Mouse (Mus musculus): ENCODE measurements around the gene Tsc2. TPM values are rescaled to one million over a fixed set of nuclear protein-coding genes. Genes with fewer than 3 reads are reported as not detected.
"Not testable (repeated sequence)": the region's sequence is repeated elsewhere in the genome, so short reads cannot be mapped to it uniquely, and the experiment has no call there.

The Tsc2 gene
- 60.9 and 69.9 TPM in 2 replicates for polyA plus RNA-seq (2015; fragmentation: Nextera tagmentation; extraction: Ambion mirVana)

GRCm38 (mm10) chr17:24632167-24632812, at the start of gene Tsc2, which contains the start of gene Nthl1:
Gene Tsc2 (minus strand): TSS chr17:24632630.
Gene Nthl1 (plus strand): TSS chr17:24632680.
- ATAC-seq (ENCODE audit: insufficient number of reproducible peaks, insufficient read depth, low FRiP score, low TSS enrichment, low read depth) = peak; percentile 84

GRCm38 (mm10) chr17:24677500-24678080, 45.2 kb upstream of the Tsc2 start:
- Histone ChIP-seq H3K9me3 (no peaks in the 10 kb centered on the region), H3K4me3 (no peak overlapping the region), H3K9ac (no peak overlapping the region), H3K4me1 (peaks cover 6% of the 10 kb centered on the region; the same call in 1 of the 2 replicates), H3K27me3 (no peaks in the 10 kb centered on the region), H3K36me3 (peaks cover 64% of the 10 kb centered on the region), H3K27ac (no peak overlapping the region), H3K4me2 (no peak overlapping the region)
- ATAC-seq (ENCODE audit: insufficient number of reproducible peaks, insufficient read depth, low FRiP score, low TSS enrichment, low read depth) = no peak
- whole genome bisulfite sequencing = 92% methylated on average over 24 of the region's 24 CpGs

More at GRCm38 (mm10) chr17:24632167-24632812, at the start of gene Tsc2, which contains the start of gene Nthl1:
- H3K27ac ChIP-seq = peak within 1 kb of the TSS; percentile 96
- no peaks in the 10 kb centered on the region for H3K9me3 ChIP-seq
- no peaks in the 10 kb centered on the region for H3K27me3 ChIP-seq
- WGBS = 2% methylated on average over 51 of the region's 51 CpGs
- H3K4me3 ChIP-seq = peak within 1 kb of the TSS; percentile 70
- peaks cover 19% of the 10 kb centered on the region for H3K4me1 ChIP-seq
- peak within 1 kb of the TSS; percentile 92 for H3K4me2 ChIP-seq
- peaks cover 50% of the 10 kb centered on the region for H3K36me3 ChIP-seq
- peak within 1 kb of the TSS; percentile 87 for H3K9ac ChIP-seq

- peaks cover 13% of the 10 kb centered on the region for H3K4me1 ChIP-seq
- no peak overlapping the region for H3K4me2 ChIP-seq
- peaks cover 59% of the 10 kb centered on the region for H3K36me3 ChIP-seq
- H3K4me3 ChIP-seq = no peak overlapping the region
- ATAC-seq (ENCODE audit: insufficient number of reproducible peaks, insufficient read depth, low FRiP score, low TSS enrichment, low read depth) = no peak
- no peak overlapping the region for H3K9ac ChIP-seq
- WGBS = 95% methylated on average over 5 of the region's 5 CpGs
- no peaks in the 10 kb centered on the region for H3K9me3 ChIP-seq
- no peaks in the 10 kb centered on the region for H3K27me3 ChIP-seq
- H3K27ac ChIP-seq = no peak overlapping the region
Measured at GRCm38 (mm10) chr17:24676877-24677276, 44.4 kb upstream of the Tsc2 start.

GRCm38 (mm10) chr17:24676187-24676586, 43.8 kb upstream of the Tsc2 start:
- H3K4me2 ChIP-seq = no peak overlapping the region
- H3K27ac ChIP-seq = no peak overlapping the region
- H3K4me1 ChIP-seq = peaks cover 20% of the 10 kb centered on the region
- H3K36me3 ChIP-seq = peaks cover 53% of the 10 kb centered on the region
- WGBS = 62% methylated on average over 2 of the region's 2 CpGs
- H3K9me3 ChIP-seq = no peaks in the 10 kb centered on the region
- no peak for ATAC-seq (ENCODE audit: insufficient number of reproducible peaks, insufficient read depth, low FRiP score, low TSS enrichment, low read depth)
- H3K9ac ChIP-seq = peak overlapping the region; percentile 46; the same call in 1 of the 2 replicates
- H3K4me3 ChIP-seq = no peak overlapping the region
- no peaks in the 10 kb centered on the region for H3K27me3 ChIP-seq

- H3K4me2 ChIP-seq = no peak overlapping the region
- H3K9ac ChIP-seq = no peak overlapping the region
- 79% methylated on average over 7 of the region's 7 CpGs for WGBS
- peaks cover 33% of the 10 kb centered on the region for H3K36me3 ChIP-seq
- 0 out of 2 replicates have a peak overlapping the region, but pooled peaks have one; percentile 8 for H3K27ac ChIP-seq
- H3K9me3 ChIP-seq = no peaks in the 10 kb centered on the region
- peaks cover 29% of the 10 kb centered on the region for H3K4me1 ChIP-seq
- no peaks in the 10 kb centered on the region for H3K27me3 ChIP-seq
- no peak for ATAC-seq (ENCODE audit: insufficient number of reproducible peaks, insufficient read depth, low FRiP score, low TSS enrichment, low read depth)
- H3K4me3 ChIP-seq = no peak overlapping the region
Measured at GRCm38 (mm10) chr17:24674277-24674676, 41.8 kb upstream of the Tsc2 start.

GRCm38 (mm10) chr17:24672141-24672540, 39.7 kb upstream of the Tsc2 start:
- Histone ChIP-seq H3K4me1 (peaks cover 34% of the 10 kb centered on the region), H3K4me2 (peak overlapping the region; percentile 84), H3K27ac (no peak overlapping the region), H3K36me3 (peaks cover 12% of the 10 kb centered on the region), H3K9me3 (no peaks in the 10 kb centered on the region), H3K4me3 (no peak overlapping the region), H3K9ac (no peak overlapping the region), H3K27me3 (no peaks in the 10 kb centered on the region)
- 19% methylated on average over 5 of the region's 5 CpGs for WGBS
- no peak for ATAC-seq (ENCODE audit: insufficient number of reproducible peaks, insufficient read depth, low FRiP score, low TSS enrichment, low read depth)

- H3K27ac ChIP-seq = no peak overlapping the region
- H3K4me3 ChIP-seq = peak overlapping the region; percentile 98
- H3K36me3 ChIP-seq = peaks cover 5% of the 10 kb centered on the region; the same call in 1 of the 2 replicates
- H3K9me3 ChIP-seq = no peaks in the 10 kb centered on the region
- peak overlapping the region; percentile 84 for H3K4me2 ChIP-seq
- no peak for ATAC-seq (ENCODE audit: insufficient number of reproducible peaks, insufficient read depth, low FRiP score, low TSS enrichment, low read depth)
- WGBS = 65% methylated on average over 5 of the region's 5 CpGs
- peak overlapping the region; percentile 99 for H3K9ac ChIP-seq
- peaks cover 34% of the 10 kb centered on the region for H3K4me1 ChIP-seq
- H3K27me3 ChIP-seq = no peaks in the 10 kb centered on the region
Measured at GRCm38 (mm10) chr17:24671346-24671745, 38.9 kb upstream of the Tsc2 start.

GRCm38 (mm10) chr17:24670246-24670844, 37.9 kb upstream of the Tsc2 start:
- H3K4me2 ChIP-seq = peak overlapping the region; percentile 84
- 0 out of 2 replicates have a peak, but pooled peaks cover 5% of the 10 kb centered on the region for H3K36me3 ChIP-seq
- H3K9ac ChIP-seq = peak overlapping the region; percentile 99
- H3K27ac ChIP-seq = peak overlapping the region; percentile 81
- no peaks in the 10 kb centered on the region for H3K27me3 ChIP-seq
- WGBS = 10% methylated on average over 8 of the region's 8 CpGs
- H3K4me1 ChIP-seq = peaks cover 34% of the 10 kb centered on the region
- H3K9me3 ChIP-seq = no peaks in the 10 kb centered on the region
- peak overlapping the region; percentile 98 for H3K4me3 ChIP-seq
- no peak for ATAC-seq (ENCODE audit: insufficient number of reproducible peaks, insufficient read depth, low FRiP score, low TSS enrichment, low read depth)

- peaks cover 34% of the 10 kb centered on the region for H3K4me1 ChIP-seq
- peak; percentile 96 for ATAC-seq (ENCODE audit: insufficient number of reproducible peaks, insufficient read depth, low FRiP score, low TSS enrichment, low read depth)
- no peaks in the 10 kb centered on the region for H3K9me3 ChIP-seq
- H3K36me3 ChIP-seq = 0 out of 2 replicates have a peak, but pooled peaks cover 5% of the 10 kb centered on the region
- peak within 1 kb of the TSS; percentile 99 for H3K9ac ChIP-seq
- peak within 1 kb of the TSS; percentile 84 for H3K4me2 ChIP-seq
- H3K27me3 ChIP-seq = no peaks in the 10 kb centered on the region
- H3K4me3 ChIP-seq = peak within 1 kb of the TSS; percentile 98
- under 1% methylated on average over 79 of the region's 80 CpGs for WGBS
- H3K27ac ChIP-seq = peak within 1 kb of the TSS; percentile 81
Measured at GRCm38 (mm10) chr17:24669545-24670245, 37.3 kb upstream of the Tsc2 start, which contains the start of gene Zfp598. Gene Zfp598 (plus strand): TSS chr17:24669687.

GRCm38 (mm10) chr17:24669214-24669544, 36.7 kb upstream of the Tsc2 start:
- peak overlapping the region; percentile 99 for H3K9ac ChIP-seq
- H3K27ac ChIP-seq = peak overlapping the region; percentile 81
- H3K36me3 ChIP-seq, H3K27me3 ChIP-seq, H3K9me3 ChIP-seq: not testable (repeated sequence)
- ATAC-seq (ENCODE audit: insufficient number of reproducible peaks, insufficient read depth, low FRiP score, low TSS enrichment, low read depth) = peak; percentile 1; the same call in 1 of the 2 replicates
- H3K4me3 ChIP-seq = peak overlapping the region; percentile 98
- 9% methylated on average over 15 of the region's 15 CpGs for WGBS
- peaks cover 30% of the 10 kb centered on the region for H3K4me1 ChIP-seq
- peak overlapping the region; percentile 84 for H3K4me2 ChIP-seq

- Histone ChIP-seq H3K4me1 (peaks cover 27% of the 10 kb centered on the region), H3K27ac (no peak overlapping the region), H3K4me3 (no peak overlapping the region), H3K9me3 (no peaks in the 10 kb centered on the region), H3K27me3 (no peaks in the 10 kb centered on the region), H3K4me2 (no peak overlapping the region), H3K9ac (no peak overlapping the region), H3K36me3 (no peaks in the 10 kb centered on the region)
- WGBS = 26% methylated on average over 6 of the region's 6 CpGs
- ATAC-seq (ENCODE audit: insufficient number of reproducible peaks, insufficient read depth, low FRiP score, low TSS enrichment, low read depth) = no peak
Measured at GRCm38 (mm10) chr17:24667416-24667815, 35.0 kb upstream of the Tsc2 start.

Data from embryonic facial prominence, embryonic 13.5 days (tissue).